Mouse (Mus musculus): ENCODE data around the gene Fam104a. TPM values are rescaled to one million over a fixed set of nuclear protein-coding genes. Genes with fewer than 3 reads are reported as not detected.

Fam104a gene
- total and polyA plus RNA-seq, 3 experiments = 33.6 to 38.1 TPM; not detected in 1

GRCm38 (mm10) chr11:113657221-113657620, 26.7 kb downstream of the Fam104a start:
- Histone ChIP-seq H3K4me3 (ENCODE audit: control insufficient read depth in 1 of 2, insufficient read depth in 1 of 2, low read depth in 2 of 2, low read length in 2 of 2) (no peak overlapping the region), H3K9me3 (replicated peaks; ENCODE audit: insufficient read depth, low read length) (no peaks in the 10 kb centered on the region), H3K36me3 (ENCODE audit: control insufficient read depth in 1 of 2, insufficient read depth in 2 of 2, low read length in 2 of 2) (peaks cover 11 to 21% of the 10 kb centered on the region in 2 experiments), H3K9ac (ENCODE audit: control insufficient read depth, low read depth, low read length, poor library complexity, severe bottlenecking) (no peak overlapping the region), H3K4me1 (ENCODE audit: control insufficient read depth in 1 of 2, insufficient read depth in 2 of 2, low read length in 2 of 2) (peaks cover 0 to 8% of the 10 kb centered on the region in 2 experiments; a peak in 2 of 4 replicates), H3K27me3 (ENCODE audit: control insufficient read depth in 1 of 2, insufficient read depth in 2 of 2, low read length in 2 of 2) (no peaks in the 10 kb centered on the region), H3K79me2 (ENCODE audit: control insufficient read depth, insufficient read depth, low read length, poor library complexity) (no peaks in the 10 kb centered on the region), H3K27ac (ENCODE audit: control insufficient read depth, low read depth, low read length) (no peak overlapping the region)
- DNase-seq (ENCODE audit: low read depth, low spot score) = no peak
- TF ChIP-seq MXI1 (IDR thresholded peaks at IDR 0.05; ENCODE audit: low read depth, low read length) (no peak), POLR2AphosphoS2 (IDR thresholded peaks at IDR 0.05; ENCODE audit: low read length) (no peak), TCF12 (IDR thresholded peaks at IDR 0.05; ENCODE audit: low read depth, low read length) (no peak), RAD21 (IDR thresholded peaks at IDR 0.05; ENCODE audit: low read depth, low read length) (no peak), CHD1 (IDR thresholded peaks at IDR 0.05; ENCODE audit: low read depth, low read length) (no peak), MAZ (IDR thresholded peaks at IDR 0.05; ENCODE audit: low read depth, low read length) (no peak), MAFK (IDR thresholded peaks at IDR 0.05; ENCODE audit: borderline replicate concordance, low read depth, low read length) (no peak), JUND (IDR thresholded peaks at IDR 0.05; ENCODE audit: low read depth, low read length) (no peak), KAT2A (conservative IDR thresholded peaks at IDR 0.05; ENCODE audit: low read depth, low read length) (no peak), NELFE (IDR thresholded peaks at IDR 0.05; ENCODE audit: low read depth, low read length) (no peak), USF1 (IDR thresholded peaks at IDR 0.05; ENCODE audit: low read depth, low read length) (no peak)

- no peaks in the 10 kb centered on the region for H3K79me2 ChIP-seq (ENCODE audit: control insufficient read depth, insufficient read depth, low read length, poor library complexity)
- H3K4me3 ChIP-seq (ENCODE audit: control insufficient read depth in 1 of 2, insufficient read depth in 1 of 2, low read depth in 2 of 2, low read length in 2 of 2) = no peak overlapping the region
- H3K9me3 ChIP-seq (replicated peaks; ENCODE audit: insufficient read depth, low read length) = no peaks in the 10 kb centered on the region
- TF ChIP-seq POLR2AphosphoS5 (IDR thresholded peaks at IDR 0.05; ENCODE audit: borderline replicate concordance, low read depth, low read length) (peak; percentile 39; the same call in 1 of the 2 replicates), POLR2A (IDR thresholded peaks at IDR 0.05; ENCODE audit: control insufficient read depth in 1 of 2, insufficient read depth in 1 of 2, low read depth in 1 of 2, low read length in 2 of 2, poor library complexity in 1 of 2) (peak in 1 of 2 experiments; percentile 9; a peak in 1 of 4 replicates), SIN3A (IDR thresholded peaks at IDR 0.05; ENCODE audit: low read length) (no peak)
- no peak overlapping the region for H3K27ac ChIP-seq (ENCODE audit: control insufficient read depth, low read depth, low read length)
- peaks cover 0 to 3% of the 10 kb centered on the region in 2 experiments; a peak in 2 of 4 replicates for H3K4me1 ChIP-seq (ENCODE audit: control insufficient read depth in 1 of 2, insufficient read depth in 2 of 2, low read length in 2 of 2)
- peaks cover 8 to 21% of the 10 kb centered on the region in 2 experiments; a peak in 3 of 4 replicates for H3K36me3 ChIP-seq (ENCODE audit: control insufficient read depth in 1 of 2, insufficient read depth in 2 of 2, low read length in 2 of 2)
- no peaks in the 10 kb centered on the region for H3K27me3 ChIP-seq (ENCODE audit: control insufficient read depth in 1 of 2, insufficient read depth in 2 of 2, low read length in 2 of 2)
- no peak for DNase-seq (ENCODE audit: low read depth, low spot score)
- no peak overlapping the region for H3K9ac ChIP-seq (ENCODE audit: control insufficient read depth, low read depth, low read length, poor library complexity, severe bottlenecking)
Observed at GRCm38 (mm10) chr11:113656511-113656932, 27.4 kb downstream of the Fam104a start.

- H3K4me3 ChIP-seq (ENCODE audit: control insufficient read depth in 1 of 2, insufficient read depth in 1 of 2, low read depth in 2 of 2, low read length in 2 of 2) = no peak overlapping the region
- H3K27me3 ChIP-seq (ENCODE audit: control insufficient read depth in 1 of 2, insufficient read depth in 2 of 2, low read length in 2 of 2) = no peaks in the 10 kb centered on the region
- TF ChIP-seq ZC3H11A (IDR thresholded peaks at IDR 0.05; ENCODE audit: low read depth, low read length) (no peak), POLR2AphosphoS5 (IDR thresholded peaks at IDR 0.05; ENCODE audit: borderline replicate concordance, low read depth, low read length) (no peak), MYB (IDR thresholded peaks at IDR 0.05; ENCODE audit: low read depth, low read length) (no peak), ETS1 (IDR thresholded peaks at IDR 0.05; ENCODE audit: low read depth, low read length) (no peak), SMC3 (IDR thresholded peaks at IDR 0.05; ENCODE audit: low read depth, low read length) (no peak), GABPA (IDR thresholded peaks at IDR 0.05; ENCODE audit: low read depth, low read length) (no peak), NELFE (IDR thresholded peaks at IDR 0.05; ENCODE audit: low read depth, low read length) (no peak), MAZ (IDR thresholded peaks at IDR 0.05; ENCODE audit: low read depth, low read length) (no peak), MXI1 (IDR thresholded peaks at IDR 0.05; ENCODE audit: low read depth, low read length) (no peak), MYC (IDR thresholded peaks at IDR 0.05; ENCODE audit: low read depth, low read length) (no peak), ZNF384 (IDR thresholded peaks at IDR 0.05; ENCODE audit: low read depth, low read length) (no peak), KAT2A (conservative IDR thresholded peaks at IDR 0.05; ENCODE audit: low read depth, low read length) (no peak), ELF1 (IDR thresholded peaks at IDR 0.05; ENCODE audit: low read depth, low read length) (no peak)
- no peaks in the 10 kb centered on the region for H3K9me3 ChIP-seq (replicated peaks; ENCODE audit: insufficient read depth, low read length)
- peaks cover 7 to 10% of the 10 kb centered on the region in 2 experiments for H3K4me1 ChIP-seq (ENCODE audit: control insufficient read depth in 1 of 2, insufficient read depth in 2 of 2, low read length in 2 of 2)
- no peak overlapping the region for H3K27ac ChIP-seq (ENCODE audit: control insufficient read depth, low read depth, low read length)
- peaks cover 10 to 12% of the 10 kb centered on the region in 2 experiments; a peak in 3 of 4 replicates for H3K36me3 ChIP-seq (ENCODE audit: control insufficient read depth in 1 of 2, insufficient read depth in 2 of 2, low read length in 2 of 2)
- H3K9ac ChIP-seq (ENCODE audit: control insufficient read depth, low read depth, low read length, poor library complexity, severe bottlenecking) = no peak overlapping the region
- DNase-seq (ENCODE audit: low read depth, low spot score) = no peak
- peaks cover 8% of the 10 kb centered on the region for H3K79me2 ChIP-seq (ENCODE audit: control insufficient read depth, insufficient read depth, low read length, poor library complexity)
Observed at GRCm38 (mm10) chr11:113654561-113655270, 29.2 kb downstream of the Fam104a start.

Measured in MEL (cell line).